Mouse (Mus musculus): ENCODE results near the gene Stk17b. TPM values are rescaled to one million over a fixed set of nuclear protein-coding genes. Genes with fewer than 3 reads are reported as not detected.
"Not testable (repeated sequence)": the region's sequence is repeated elsewhere in the genome, so short reads cannot be mapped to it uniquely, and the experiment has no call there.

Stk17b gene
- polyA plus RNA-seq, 1 experiment from 2014 or later: 13.6 TPM

GRCm38 (mm10) chr1:53751144-53751543, 33.9 kb downstream of the Stk17b start:
- DNase-seq (ENCODE audit: low spot score) (no peak), ATAC-seq (replicated peaks; ENCODE audit: low FRiP score, low read depth) (no peak)
- no peaks in the 10 kb centered on the region for H3K36me3 ChIP-seq (ENCODE audit: insufficient read depth, low read length)
- WGBS: 69% methylated on average over 1 of the region's 1 CpGs
- no peaks in the 10 kb centered on the region for H3K27me3 ChIP-seq (ENCODE audit: insufficient read depth, low read length)
- H3K4me2 ChIP-seq (ENCODE audit: low read length): no peak overlapping the region
- no peak overlapping the region for H3K27ac ChIP-seq
- no peak overlapping the region for H3K4me3 ChIP-seq (replicated peaks; ENCODE audit: low read depth, low read length)
- TF ChIP-seq CTCF (IDR thresholded peaks at IDR 0.05; ENCODE audit: low read depth): no peak
- H3K9me3 ChIP-seq (replicated peaks; ENCODE audit: low read length): no peaks in the 10 kb centered on the region
- no peak overlapping the region for H3K9ac ChIP-seq (ENCODE audit: low read depth, low read length)
- no peaks in the 10 kb centered on the region for H3K4me1 ChIP-seq (replicated peaks; ENCODE audit: insufficient read depth, low read length)

- H3K27ac ChIP-seq; H3K4me3 ChIP-seq (replicated peaks; ENCODE audit: low read depth, low read length); H3K4me2 ChIP-seq (ENCODE audit: low read length); H3K36me3 ChIP-seq (ENCODE audit: insufficient read depth, low read length); H3K27me3 ChIP-seq (ENCODE audit: insufficient read depth, low read length); H3K9ac ChIP-seq (ENCODE audit: low read depth, low read length); DNase-seq (ENCODE audit: low spot score); H3K9me3 ChIP-seq (replicated peaks; ENCODE audit: low read length); H3K4me1 ChIP-seq (replicated peaks; ENCODE audit: insufficient read depth, low read length); ATAC-seq (replicated peaks; ENCODE audit: low FRiP score, low read depth): not testable (repeated sequence)
- WGBS: 87% methylated on average over 7 of the region's 7 CpGs
Measured at GRCm38 (mm10) chr1:53750697-53751096, 34.3 kb downstream of the Stk17b start.

- H3K4me2 ChIP-seq (ENCODE audit: low read length); H3K27ac ChIP-seq; H3K9me3 ChIP-seq (replicated peaks; ENCODE audit: low read length); DNase-seq (ENCODE audit: low spot score); ATAC-seq (replicated peaks; ENCODE audit: low FRiP score, low read depth); H3K27me3 ChIP-seq (ENCODE audit: insufficient read depth, low read length); H3K4me1 ChIP-seq (replicated peaks; ENCODE audit: insufficient read depth, low read length); H3K36me3 ChIP-seq (ENCODE audit: insufficient read depth, low read length); H3K4me3 ChIP-seq (replicated peaks; ENCODE audit: low read depth, low read length); H3K9ac ChIP-seq (ENCODE audit: low read depth, low read length): not testable (repeated sequence)
- 85% methylated on average over 1 of the region's 1 CpGs for WGBS
Measured at GRCm38 (mm10) chr1:53749881-53750385, 35.1 kb downstream of the Stk17b start.

GRCm38 (mm10) chr1:53748571-53748970, 36.5 kb downstream of the Stk17b start:
- ATAC-seq (replicated peaks; ENCODE audit: low FRiP score, low read depth) (no peak), DNase-seq (ENCODE audit: low spot score) (no peak)
- 36% methylated on average over 9 of the region's 11 CpGs for WGBS
- Histone ChIP-seq H3K9me3 (replicated peaks; ENCODE audit: low read length) (no peaks in the 10 kb centered on the region), H3K4me3 (replicated peaks; ENCODE audit: low read depth, low read length) (no peak overlapping the region), H3K4me2 (ENCODE audit: low read length) (no peak overlapping the region), H3K27ac (no peak overlapping the region), H3K36me3 (ENCODE audit: insufficient read depth, low read length) (no peaks in the 10 kb centered on the region), H3K27me3 (ENCODE audit: insufficient read depth, low read length) (no peaks in the 10 kb centered on the region), H3K9ac (ENCODE audit: low read depth, low read length) (no peak overlapping the region), H3K4me1 (replicated peaks; ENCODE audit: insufficient read depth, low read length) (no peaks in the 10 kb centered on the region)
- TF ChIP-seq CTCF (IDR thresholded peaks at IDR 0.05; ENCODE audit: low read depth): no peak

- no peaks in the 10 kb centered on the region for H3K36me3 ChIP-seq (ENCODE audit: insufficient read depth, low read length)
- no peak for DNase-seq (ENCODE audit: low spot score)
- WGBS: 82% methylated on average over 5 of the region's 5 CpGs
- H3K27me3 ChIP-seq (ENCODE audit: insufficient read depth, low read length): no peaks in the 10 kb centered on the region
- TF ChIP-seq CTCF (IDR thresholded peaks at IDR 0.05; ENCODE audit: low read depth): no peak
- H3K9ac ChIP-seq (ENCODE audit: low read depth, low read length): no peak overlapping the region
- H3K27ac ChIP-seq: no peak overlapping the region
- no peaks in the 10 kb centered on the region for H3K4me1 ChIP-seq (replicated peaks; ENCODE audit: insufficient read depth, low read length)
- no peak for ATAC-seq (replicated peaks; ENCODE audit: low FRiP score, low read depth)
- no peak overlapping the region for H3K4me3 ChIP-seq (replicated peaks; ENCODE audit: low read depth, low read length)
- H3K9me3 ChIP-seq (replicated peaks; ENCODE audit: low read length): no peaks in the 10 kb centered on the region
- H3K4me2 ChIP-seq (ENCODE audit: low read length): no peak overlapping the region
Measured at GRCm38 (mm10) chr1:53746001-53746400, 39.0 kb downstream of the Stk17b start.

- Histone ChIP-seq H3K4me1 (replicated peaks; ENCODE audit: insufficient read depth, low read length) (no peaks in the 10 kb centered on the region), H3K36me3 (ENCODE audit: insufficient read depth, low read length) (no peaks in the 10 kb centered on the region), H3K27ac (no peak overlapping the region), H3K9me3 (replicated peaks; ENCODE audit: low read length) (no peaks in the 10 kb centered on the region), H3K4me3 (replicated peaks; ENCODE audit: low read depth, low read length) (no peak overlapping the region), H3K9ac (ENCODE audit: low read depth, low read length) (no peak overlapping the region), H3K4me2 (ENCODE audit: low read length) (no peak overlapping the region), H3K27me3 (ENCODE audit: insufficient read depth, low read length) (no peaks in the 10 kb centered on the region)
- WGBS: 80% methylated on average over 3 of the region's 3 CpGs
- no peak for TF ChIP-seq CTCF (IDR thresholded peaks at IDR 0.05; ENCODE audit: low read depth)
- DNase-seq (ENCODE audit: low spot score) (no peak), ATAC-seq (replicated peaks; ENCODE audit: low FRiP score, low read depth) (no peak)
Measured at GRCm38 (mm10) chr1:53741742-53742458, 43.1 kb downstream of the Stk17b start.

Data from kidney, postnatal 0 days (tissue).